Mouse (Mus musculus) cerebellum, adult 9-10 months (tissue): ENCODE measurements around the gene Nav3.
"Not testable (repeated sequence)": the region's sequence is repeated elsewhere in the genome, so short reads cannot be mapped to it uniquely, and the experiment has no call there.

Experiments
- DNase-seq: peaks from one replicate; pipeline ENCODE4 v3.0.0; 2022

Gene Nav3

DNA sequence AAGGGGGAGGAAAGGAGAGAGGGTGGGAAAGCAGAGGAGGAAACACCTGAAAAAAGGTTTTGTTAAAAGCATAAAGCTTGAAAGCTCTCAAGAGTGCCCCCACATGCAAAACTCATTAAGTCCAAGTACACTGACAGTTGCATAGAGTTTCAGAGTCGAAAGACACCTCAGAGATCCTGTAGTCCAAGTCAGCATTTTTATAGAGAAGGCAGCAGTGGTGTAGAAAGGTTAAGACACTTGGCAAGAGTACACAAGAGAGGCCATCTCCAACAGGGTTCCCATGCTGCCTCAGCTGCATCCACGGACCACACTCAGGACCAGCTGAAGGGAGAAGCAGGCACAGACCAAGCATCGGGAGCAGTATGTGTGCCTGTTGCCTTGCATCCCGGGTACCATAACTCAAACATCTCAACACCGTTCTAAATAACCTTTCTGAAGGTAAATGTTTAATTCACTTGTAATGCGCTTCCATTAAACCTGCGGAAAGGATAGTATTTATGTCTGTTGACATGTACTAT is 421.4 kb downstream of the Nav3 start:
- no peak for DNase-seq

DNA sequence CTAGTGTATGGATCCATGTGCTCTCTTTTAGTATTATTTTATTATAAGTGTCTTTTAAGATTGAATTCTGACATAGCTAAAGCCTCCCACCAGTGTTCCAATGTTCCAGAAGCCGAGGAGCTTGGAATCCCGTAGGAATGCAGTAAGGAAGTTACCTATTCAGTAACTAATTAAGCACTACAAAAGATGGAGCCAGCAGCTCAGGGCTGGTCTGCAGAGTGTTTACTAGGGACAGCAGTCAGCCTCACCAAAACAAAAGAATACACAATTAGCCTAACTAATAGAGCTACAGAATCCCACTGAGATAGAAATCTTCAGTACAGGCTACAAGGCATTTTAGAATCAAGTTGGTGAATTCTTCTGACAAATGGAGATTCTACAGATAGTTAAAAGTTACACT is 431.1 kb downstream of the Nav3 start:
- not testable (repeated sequence) for DNase-seq

- DNase-seq: no peak
Observed at GRCm38 (mm10) chr10:110022100-110022499, 433.9 kb downstream of the Nav3 start.

DNA sequence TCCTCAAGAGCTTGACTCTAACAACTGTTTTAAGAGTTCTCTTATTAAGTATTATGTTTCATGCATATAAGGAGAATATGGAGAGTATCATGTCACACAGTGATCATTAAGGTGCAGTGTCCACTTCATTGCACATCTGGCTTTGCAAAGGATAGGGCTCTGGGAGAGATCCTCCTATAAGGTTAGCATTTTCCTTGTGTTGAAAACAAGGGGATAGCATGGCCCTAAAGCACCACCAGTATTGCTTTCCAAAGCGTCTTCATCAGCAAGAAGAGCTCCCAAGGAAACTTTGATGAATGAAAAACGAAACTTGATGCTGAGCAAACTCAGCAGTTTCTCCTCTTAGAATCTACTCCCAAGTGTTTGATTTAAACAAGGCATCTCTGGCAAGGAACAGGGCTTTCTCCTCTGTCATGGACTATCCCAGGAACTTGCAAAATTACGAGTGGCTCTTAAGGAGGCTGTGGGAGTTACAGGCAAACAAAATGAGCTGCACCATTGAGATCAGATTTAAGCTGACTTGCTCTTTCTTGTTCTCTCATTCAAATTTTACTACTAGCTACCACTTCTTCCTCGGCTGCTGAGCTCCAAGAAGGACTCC is 436.6 kb downstream of the Nav3 start:
- no peak for DNase-seq

DNA sequence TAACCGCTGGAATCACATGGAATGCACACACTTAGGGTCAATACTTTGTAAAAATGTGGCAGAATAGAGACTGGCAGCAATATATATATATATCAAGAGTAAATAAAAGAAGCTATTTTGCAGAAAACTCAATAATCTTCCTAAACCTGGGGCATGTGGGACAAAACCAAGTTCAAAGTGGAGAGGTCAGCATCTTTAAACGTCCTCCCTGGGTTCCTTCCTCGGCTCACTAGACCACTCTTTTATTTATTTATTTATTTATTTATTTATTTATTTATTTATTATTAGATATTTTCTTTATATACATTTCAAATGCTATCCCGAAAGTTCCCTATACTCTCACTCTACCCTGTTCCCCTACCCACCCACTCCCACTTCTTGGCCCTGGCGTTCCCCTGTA is 454.7 kb downstream of the Nav3 start:
- DNase-seq: not testable (repeated sequence)

DNA sequence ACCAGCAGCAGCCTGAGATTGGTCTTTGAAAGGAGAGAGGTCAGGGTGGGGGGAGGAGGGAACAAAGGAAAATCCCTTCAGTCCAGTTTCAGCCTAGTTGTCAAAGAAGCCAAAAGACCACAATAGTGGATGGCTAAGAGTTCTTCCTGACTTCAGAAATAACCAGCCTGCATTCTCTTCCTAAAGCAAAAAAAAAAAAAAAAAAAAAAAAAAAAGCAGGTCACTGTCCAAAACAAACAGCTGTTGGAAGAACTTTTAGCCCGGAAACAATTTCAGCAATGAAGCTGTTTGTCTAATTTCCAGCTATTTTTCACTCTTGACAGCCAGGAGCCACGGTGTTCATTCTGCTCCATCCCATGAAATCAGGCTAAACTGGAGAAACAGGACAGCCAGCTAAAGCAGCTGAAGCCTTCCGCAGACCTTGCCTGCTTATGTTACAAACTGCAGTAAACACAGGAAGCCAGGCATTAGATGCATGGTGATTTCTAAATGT is 455.2 kb downstream of the Nav3 start:
- no peak for DNase-seq

DNA sequence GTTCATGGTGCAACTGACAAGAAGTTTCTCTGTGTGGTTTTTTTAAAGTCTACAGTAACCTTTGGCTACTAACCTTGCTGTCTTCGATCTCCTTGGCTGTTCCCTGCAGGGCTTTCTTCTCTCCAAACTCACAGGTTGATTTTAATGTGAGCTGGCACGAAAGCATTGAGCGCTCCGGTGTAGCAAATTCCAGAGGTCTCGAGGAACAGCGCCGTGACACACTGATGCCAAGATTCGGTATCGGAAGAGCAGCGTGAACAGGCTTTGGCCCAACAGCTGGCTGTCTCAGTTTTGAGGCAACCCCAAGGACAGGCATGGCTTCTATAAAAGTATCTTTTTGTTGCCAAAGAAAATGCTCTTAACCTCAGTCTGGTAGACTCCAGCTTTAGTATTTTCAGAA is 456.1 kb downstream of the Nav3 start:
- no peak for DNase-seq

DNA sequence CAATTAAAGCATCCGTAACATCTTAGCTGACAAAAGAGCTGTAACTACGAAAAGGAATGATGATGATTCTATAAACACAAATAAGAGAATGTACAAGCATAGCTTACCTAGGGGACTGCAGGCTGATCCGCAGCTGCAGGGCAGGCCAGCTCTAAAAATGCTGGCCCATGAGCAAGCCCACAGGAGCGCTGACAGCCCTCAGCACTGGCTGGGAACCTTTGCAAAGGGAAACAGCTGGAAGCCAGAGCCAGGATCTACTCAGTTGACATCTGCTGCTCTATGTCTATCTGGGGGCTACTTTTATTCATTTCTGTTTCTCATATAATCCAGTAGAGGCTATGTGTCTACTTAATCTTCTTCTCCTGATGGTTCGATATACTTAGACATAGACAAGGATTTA is 461.7 kb downstream of the Nav3 start:
- no peak for DNase-seq

GRCm38 (mm10) chr10:109985824-109986485 is 470.0 kb downstream of the Nav3 start:
- no peak for DNase-seq

- DNase-seq: no peak
Observed at GRCm38 (mm10) chr10:109976351-109976750, 479.7 kb downstream of the Nav3 start.

- no peak for DNase-seq
Observed at GRCm38 (mm10) chr10:109974177-109974576, 481.8 kb downstream of the Nav3 start.

DNA sequence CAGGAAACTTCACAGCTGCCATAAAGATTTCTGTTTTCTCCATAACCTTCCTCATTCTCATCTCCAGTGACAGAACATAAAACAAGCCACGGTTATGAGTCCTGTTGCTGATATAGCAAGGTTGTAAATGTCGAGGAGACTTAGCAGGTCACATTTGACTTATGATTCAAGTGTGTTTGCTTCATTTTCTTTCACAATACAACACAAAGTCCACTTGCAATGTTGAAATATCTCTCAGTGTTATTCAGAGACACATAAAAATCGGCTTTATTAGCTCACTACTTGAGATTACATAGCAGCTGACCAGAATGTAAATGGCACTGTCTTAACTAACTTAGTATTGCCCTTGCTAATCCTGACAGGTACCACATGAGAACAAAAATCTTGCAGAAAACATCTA is 482.5 kb downstream of the Nav3 start:
- no peak for DNase-seq

DNA sequence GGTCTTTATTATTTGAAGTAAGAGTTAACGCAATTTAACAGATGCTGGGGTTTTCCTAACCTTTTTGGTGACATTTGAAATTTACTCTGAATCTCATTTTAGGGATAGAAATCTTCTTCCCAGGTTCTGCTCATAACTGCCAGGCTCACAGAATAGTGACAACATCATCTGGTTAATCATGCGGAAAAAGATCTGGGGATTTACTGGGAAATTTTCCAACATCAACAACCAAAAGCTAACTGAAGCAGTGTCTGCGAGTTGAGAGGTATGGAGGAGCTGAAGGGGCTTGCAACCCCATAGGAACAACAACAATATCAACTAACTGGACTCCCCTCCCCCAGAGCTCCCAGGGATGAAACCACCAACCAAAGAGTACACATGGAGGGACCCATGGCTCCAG is 505.7 kb downstream of the Nav3 start:
- peak; percentile 5 for DNase-seq

DNA sequence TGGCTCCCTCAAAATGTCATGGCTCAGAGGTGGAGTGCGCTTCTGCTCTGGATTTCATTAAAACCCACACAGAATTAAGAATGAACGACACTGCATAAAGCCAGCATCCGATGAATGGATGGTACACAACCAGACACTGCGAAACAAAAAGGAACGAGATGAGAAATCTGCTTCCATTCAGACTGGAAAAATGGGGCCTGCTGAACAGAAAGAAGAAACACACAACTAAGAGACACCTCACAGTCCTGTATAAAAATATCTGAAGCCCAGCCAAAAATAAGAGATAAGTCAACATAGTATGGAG is 526.7 kb downstream of the Nav3 start:
- DNase-seq: no peak

GRCm38 (mm10) chr10:109928547-109929318 is 527.3 kb downstream of the Nav3 start:
- no peak for DNase-seq

DNA sequence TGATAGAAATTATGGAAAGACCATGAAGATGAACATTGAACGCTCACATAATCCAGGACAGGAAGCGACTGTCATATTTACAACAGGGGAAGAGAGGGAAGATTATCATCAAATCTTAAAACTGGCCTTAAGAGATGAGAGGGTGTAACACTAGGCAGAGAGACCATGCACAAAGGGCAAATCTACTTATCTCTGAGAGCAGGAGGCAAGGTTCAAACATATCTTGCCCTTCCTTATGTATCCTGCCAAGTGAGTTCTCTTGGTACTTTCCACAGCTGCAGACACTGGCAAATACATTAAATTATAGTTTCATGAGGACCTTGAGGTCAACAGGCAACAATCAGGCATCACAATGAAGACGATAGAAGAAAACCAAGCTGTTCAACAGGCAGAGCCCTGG is 529.9 kb downstream of the Nav3 start:
- no peak for DNase-seq

DNA sequence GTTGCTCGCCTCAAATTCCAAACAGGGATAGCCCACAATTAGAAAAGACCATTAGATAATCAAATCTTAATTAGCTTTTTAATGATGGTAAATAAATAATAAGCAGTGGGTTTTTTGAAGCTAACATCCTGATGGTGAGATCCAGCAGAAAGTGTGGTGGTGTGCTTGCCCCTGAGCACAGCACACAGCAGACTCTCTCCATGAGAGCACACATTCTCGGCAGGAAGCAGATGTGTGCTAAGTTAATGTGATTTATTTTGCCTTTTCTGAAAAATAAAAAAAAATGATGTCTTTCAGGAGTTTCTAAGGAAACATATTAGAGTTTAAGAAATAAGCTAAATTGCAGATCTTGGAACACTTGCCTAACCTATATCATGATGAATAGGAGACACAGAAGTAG is 531.9 kb downstream of the Nav3 start:
- DNase-seq: no peak

DNA sequence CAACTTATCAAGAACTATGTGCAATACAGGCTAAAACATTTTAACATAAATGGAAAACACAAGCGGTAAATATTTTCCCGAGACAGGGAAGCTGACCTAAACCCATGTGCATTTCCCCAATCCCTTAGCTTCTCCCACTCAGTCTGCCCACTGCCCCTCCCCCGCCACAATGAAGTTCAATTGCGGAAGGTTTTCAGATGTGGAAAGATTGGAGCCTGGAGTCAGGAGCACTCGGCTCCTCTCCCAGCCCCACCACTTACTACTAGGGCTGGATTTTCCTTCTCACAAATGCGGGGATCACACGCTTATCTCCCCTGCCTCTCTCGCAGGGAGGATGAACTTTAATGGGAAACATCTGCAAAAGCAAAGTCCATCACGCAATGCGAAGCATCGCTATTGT is 534.6 kb downstream of the Nav3 start:
- no peak for DNase-seq

GRCm38 (mm10) chr10:109920607-109921187 is 535.3 kb downstream of the Nav3 start:
- DNase-seq: peak; percentile 68

DNA sequence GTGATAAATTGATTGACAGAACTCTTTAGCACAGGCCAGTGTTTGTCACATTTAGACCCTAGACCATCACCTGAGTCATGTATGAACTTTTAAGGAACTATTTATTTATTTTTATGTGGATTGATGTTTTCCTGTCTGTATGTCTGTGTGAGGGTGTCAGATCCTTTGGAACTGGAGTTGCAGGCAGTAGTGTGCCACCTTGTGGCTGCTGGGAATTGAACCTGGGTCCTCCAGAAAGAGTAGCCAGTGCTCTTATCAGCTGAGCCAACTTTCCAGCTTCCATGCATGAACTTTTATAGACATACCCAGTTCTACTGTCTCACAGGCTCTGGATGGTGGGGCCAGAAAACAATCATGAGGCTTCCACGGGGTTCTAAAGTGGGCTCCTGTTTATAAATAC is 536.5 kb downstream of the Nav3 start:
- no peak for DNase-seq

DNA sequence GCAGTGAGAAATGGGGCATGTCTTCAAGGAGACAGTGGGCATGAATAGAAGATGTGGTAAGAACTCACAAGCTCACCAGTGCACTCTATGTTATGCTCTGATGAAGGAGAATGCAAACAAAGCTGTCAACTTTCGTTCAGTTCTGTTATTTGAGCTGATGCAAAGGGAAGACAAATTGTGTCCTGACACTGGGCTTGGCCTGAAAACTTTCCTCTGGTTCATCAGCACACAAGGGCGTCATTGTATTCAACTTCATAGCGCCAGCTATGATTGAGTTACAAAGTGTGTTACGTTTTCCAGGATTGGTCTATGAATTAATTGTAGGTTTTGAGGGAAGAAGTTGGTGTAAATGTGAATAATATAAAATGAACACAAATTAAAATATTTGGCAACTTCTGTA is 548.8 kb downstream of the Nav3 start:
- no peak for DNase-seq

DNA sequence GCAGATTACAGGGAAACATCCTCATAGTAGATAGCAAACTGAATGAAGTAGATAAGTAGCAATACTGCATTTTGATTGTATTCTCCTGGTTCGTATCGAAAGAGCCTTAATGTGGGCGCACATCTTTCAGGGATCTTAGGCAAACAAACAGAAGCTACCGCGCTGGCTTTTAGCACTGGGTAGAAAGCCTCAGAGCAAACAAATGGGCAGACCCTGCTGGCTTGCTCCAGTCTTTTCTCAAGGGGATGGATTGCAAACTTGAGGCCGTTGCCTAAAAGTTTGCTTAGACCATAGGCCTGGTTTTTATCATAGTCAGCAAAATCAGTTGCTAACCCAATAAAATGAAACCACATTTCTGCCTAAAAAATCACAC is 549.6 kb downstream of the Nav3 start:
- no peak for DNase-seq

DNA sequence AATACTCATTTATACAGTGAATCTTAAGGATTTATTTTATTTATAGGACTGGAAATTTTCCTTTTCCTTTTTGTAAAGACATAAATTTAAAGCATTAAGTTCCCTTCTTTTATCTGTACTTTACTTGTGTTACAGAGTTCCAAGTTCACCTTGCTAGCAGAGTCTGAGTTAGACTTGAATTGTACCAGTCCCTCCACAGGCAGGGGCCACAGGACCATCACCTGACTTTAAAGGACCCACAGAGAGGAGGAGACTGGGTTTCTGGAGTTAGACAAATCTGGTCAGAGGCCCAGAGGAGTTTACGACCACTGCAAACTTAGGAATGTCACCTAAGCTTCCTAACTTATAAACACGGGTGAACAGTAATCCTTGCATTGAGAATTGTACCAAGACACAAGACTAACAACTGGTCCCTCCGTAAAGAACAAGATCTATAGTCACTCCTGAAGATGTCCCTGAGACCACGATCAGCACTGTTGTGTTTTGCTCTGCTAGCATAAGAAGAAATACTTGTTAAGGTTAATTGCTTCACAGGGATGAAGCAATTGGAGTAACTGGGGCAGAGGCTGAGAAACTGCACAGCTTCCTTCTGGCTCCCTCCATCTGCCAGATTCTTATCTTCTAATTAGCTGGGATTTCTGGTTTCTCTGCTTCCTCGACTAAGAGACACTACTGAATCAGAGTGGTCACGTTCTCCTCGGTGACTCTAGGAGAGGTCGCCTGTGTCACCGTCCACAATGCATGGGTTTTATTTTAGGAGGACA is 550.2 kb downstream of the Nav3 start:
- DNase-seq: no peak
